Mouse (Mus musculus) CD4-positive naive resting alpha-beta T cell, adult 57 days (primary cell): ENCODE measurements around the gene Eefsec. TPM values are rescaled to one million over a fixed set of nuclear protein-coding genes. Genes with fewer than 3 reads are reported as not detected.

Experiments
- total RNA-seq: library from RNA; stranded (reverse); gene quantifications from one replicate; pipeline ENCODE4 v1.2.4, GENCODE M21; 2023

Gene Eefsec
- 50.4 TPM for total RNA-seq

DNA sequence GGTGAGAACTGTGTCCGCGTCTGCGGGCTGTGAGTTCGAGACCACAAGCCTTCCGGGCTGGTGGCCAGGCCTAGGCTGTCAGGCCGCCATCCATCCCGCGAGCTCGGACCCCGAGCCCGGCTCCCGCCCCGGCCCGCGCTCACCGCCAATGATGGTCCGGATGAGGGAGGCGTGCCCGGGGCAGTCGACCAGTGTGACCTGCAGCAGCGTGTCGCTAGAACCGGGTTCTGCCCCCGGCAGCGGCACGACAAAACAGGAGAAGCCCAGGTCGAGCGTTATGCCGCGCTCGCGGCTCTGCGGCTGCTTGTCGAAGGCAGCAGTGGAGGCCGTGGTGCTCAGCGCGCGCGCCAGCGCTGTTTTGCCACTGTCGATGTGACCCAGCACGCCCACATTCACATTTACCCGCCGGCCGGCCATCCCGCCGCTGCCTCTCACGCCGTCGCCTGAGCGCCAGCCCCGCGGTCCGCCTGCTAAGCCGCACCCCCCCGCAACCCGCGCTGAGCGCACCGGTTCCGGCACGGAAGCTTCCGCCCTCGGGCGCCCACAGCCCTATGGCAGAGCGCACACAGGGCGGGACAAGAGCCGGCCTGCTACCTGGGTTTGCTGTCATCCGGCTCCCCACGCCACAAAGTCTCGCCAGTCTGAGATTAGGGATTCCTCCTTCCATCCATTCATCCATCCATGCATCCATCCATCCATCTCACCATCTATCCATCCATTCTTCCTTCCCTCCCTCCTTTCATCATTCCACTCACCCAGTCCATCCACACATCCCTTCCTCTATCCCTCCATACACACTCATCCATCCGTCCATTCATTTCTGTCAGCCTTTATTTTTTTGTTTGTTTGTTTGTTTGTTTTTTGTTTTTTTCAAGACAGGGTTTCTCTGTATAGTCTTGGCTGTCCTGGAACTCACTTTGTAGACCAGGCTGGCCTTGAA lies at the start of gene Eefsec:
Eefsec (minus strand) TSS at position 477 of the 940 bp plus-strand sequence.

DNA sequence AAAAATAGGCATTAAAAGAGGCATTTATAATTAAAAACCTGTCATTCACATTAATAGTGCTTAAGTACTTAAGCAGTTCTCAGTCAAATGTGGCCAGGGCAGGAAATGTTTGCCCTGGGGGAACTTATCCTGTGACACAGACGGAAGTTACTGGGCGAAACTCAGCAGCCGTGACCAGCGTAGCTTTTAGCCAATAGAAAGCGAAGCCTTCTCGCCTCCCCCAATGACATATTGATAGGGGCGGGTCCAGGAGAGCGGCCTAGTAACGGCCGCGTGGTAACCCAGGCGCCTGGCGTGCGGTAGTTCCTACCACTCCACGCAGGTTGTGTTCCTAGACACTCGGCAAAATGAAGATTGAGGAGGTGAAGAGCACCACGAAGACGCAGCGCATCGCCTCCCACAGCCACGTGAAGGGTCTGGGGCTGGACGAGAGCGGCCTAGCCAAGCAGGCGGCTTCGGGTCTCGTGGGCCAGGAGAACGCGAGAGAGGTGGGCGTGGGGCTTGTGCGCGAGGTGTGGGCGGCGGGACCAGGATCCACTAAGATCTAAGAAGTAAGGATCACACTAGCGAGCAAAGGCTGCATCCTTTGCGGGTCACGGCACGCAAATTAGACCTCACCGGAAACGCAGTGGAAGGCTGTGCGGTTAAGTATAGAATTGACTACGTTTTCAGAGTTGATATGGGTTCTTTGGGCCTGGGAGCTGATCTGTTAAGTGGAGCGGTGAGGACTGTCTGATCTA lies 19.0 kb upstream of the Eefsec start, which contains the start of gene Ruvbl1:
Ruvbl1 (plus strand) TSS at position 229 of the 740 bp plus-strand sequence.

DNA sequence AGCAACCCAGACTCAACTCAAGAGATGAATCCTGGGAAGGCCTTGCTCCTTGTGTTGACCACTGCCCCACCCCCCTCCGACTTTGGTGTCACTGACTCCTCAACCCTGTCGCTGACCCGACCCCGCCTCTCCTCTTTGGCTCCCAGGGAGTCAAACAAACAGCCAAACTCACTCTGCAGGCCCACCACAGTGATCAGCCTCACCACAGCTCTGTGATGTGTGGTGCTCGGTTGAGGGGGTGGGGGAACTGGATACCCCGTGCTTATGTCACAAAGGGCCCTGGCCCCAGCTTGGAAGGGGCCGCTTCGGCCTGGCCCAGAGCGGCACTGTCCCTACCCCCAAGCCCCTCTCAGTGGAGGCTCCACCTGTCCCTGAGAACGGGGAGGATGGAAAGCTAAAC lies 224.4 kb downstream of the Eefsec start, which contains the start of gene Dnajb8:
Dnajb8 (plus strand) TSS at position 301 of the 400 bp plus-strand sequence.

Other genes with a start within 250 kb of the Eefsec start
- gene Dnajb8, start 224.3 kb downstream of the Eefsec start, total RNA-seq, result not detected
- gene Ruvbl1, start 18.9 kb upstream of the Eefsec start, total RNA-seq, result 33.6 TPM
- 217 TPM for gene Sec61a1, start 72.4 kb upstream of the Eefsec start, total RNA-seq
- not detected for gene Kbtbd12, start 191.4 kb upstream of the Eefsec start, total RNA-seq